Mouse (Mus musculus): ENCODE results near the gene Heatr5b.

DNA sequence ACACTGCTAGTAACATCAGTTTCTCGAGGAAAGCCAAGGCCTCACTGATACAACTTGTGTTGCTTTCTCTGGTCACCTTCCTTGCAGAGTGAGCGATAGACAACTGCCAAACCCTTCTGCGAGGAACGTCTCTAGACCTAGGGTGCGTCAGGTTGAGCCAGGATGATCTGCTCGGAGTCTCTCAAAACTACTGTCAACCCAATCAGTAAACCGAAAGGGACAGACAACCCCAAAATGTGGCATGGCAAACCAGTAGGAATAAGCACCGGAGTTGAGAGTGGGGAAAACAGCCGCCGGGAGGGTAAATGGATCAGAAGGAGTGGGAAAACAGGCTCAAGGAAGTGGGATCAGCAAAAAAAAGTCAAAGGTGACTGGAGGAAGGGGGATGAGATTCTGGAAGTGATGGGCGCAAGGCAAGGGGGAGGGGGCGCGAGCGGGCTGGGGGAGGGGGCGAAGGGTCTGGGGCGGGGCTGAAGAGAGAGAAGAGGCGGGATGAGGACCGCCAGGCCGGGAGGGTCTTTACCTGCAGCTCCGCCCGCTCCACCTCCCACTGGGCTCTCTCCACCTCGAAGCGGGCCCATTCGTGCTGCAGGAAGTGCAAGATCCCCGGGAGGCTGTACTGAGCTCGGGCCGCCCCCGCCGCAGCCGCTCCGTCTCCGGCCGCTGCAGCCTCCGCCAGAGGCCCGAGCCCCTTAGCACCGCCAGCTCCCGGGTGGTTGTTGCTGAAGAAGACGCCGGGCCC lies 99.3 kb downstream of the Heatr5b start:
- TF ChIP-seq GATA1 (IDR thresholded peaks at IDR 0.05; ENCODE audit: borderline replicate concordance, low read length) (no peak), FLI1 (IDR thresholded peaks at IDR 0.05; ENCODE audit: low read length) (no peak)
